Mouse (Mus musculus) heart, adult 18-20 months (tissue): ENCODE measurements around the gene Srebf2. TPM values are rescaled to one million over a fixed set of nuclear protein-coding genes. Genes with fewer than 3 reads are reported as not detected.
A peak's percentile ranks its signal among the peaks of the same experiment; 100 is the strongest.

Source experiments
- DNase-seq, 2 experiments: peaks; one replicate each; pipeline ENCODE4 v3.0.0; 2021 to 2022; ENCODE audit warnings: mixed read lengths in 1 of 2
- total RNA-seq, 2 experiments: library from RNA; stranded (reverse); gene quantifications; 2 replicates each; pipeline ENCODE4 v1.2.3; 2021

The Srebf2 gene
- total RNA-seq, 2 experiments from 2014 or later = 18.2 to 22.1 TPM

DNA sequence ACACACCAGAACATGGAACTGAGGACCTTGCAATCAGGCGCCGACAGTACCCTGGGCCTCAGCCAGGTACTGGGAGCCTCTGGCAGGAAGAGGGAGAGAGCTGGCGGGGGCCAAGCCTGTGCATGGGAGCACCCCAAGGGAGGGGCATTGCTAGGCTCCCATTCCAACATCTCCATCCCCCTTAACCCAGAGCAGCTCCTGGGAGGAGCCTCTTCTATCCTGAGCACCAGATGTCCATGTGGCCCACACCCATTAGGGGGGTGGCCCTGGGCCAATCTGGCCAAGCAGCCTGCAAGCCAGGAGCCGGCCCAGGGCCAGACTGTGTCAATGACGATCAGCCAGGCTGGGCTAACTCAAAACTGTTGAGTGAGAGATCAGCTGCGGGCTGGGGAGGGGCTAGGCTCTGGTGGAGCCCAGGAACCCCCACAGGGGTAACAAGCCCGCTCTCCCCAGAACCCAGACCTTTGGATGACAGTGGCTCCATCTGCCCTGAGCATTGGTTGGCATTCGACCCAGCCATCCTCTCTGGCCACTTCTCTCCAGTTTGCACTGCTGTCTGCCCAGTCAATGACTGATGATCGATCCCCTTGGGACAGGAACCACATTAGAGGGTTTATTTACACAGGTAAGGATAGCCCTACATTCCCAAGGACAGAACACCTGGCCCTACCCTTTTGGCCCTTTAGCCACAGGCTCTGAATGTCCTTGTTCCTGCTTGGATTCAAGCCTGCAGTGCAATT, 59.6 kb downstream of the Srebf2 start:
- DNase-seq = peak; percentile 86 to 87

DNA sequence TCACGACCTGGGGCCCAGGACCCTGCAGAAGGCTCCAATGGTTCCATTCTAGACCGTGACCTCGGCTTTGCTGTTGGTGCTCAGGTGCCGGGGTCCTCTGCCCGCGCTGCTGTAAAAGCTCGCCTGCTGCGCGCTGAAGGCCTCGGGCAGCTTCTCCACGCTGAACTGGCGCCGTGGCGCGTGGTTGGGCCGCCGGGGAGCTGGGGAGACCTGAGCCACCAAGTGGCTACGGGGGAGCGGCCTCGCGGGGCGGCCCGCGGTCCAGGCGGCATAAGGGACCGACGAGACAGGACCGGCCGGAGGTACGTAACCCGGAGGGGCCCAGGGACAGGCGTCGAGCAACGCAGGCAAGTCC, 60.1 kb downstream of the Srebf2 start:
- no peak for DNase-seq

DNA sequence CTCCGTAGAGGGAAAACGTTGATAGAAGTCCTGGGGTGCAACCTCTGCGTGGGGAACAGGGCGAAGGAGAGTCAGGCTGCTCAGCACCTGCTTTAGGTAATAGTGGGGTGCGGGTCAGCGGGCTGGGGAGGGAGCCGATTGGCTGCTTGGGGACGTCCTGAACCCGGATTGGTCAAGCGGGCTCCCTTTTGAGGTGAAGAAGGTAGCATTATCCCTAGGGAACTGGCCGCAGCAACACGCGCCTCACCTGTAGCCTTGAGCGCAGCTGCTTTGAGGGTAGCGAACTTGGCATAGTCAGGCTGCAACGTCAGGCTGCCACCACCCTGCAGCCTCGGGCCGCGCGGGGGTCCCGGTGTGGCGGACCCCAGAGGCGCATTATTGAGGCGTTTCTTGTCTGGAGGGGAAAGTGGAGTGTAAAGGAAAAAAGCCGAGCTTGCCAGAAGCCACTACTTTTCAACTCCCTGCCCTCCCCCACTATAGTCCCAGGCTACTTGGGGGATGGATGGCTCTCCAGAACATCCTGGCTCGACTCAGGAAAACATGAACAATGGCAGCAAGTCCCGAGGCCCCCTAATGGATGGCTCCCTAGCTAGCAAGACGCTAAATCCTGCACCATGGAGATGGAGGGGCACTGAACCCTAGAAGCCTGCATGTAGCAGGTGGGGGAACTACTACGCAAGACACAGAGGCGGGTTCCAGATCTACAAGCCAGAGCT, 60.7 kb downstream of the Srebf2 start:
- no peak for DNase-seq

DNA sequence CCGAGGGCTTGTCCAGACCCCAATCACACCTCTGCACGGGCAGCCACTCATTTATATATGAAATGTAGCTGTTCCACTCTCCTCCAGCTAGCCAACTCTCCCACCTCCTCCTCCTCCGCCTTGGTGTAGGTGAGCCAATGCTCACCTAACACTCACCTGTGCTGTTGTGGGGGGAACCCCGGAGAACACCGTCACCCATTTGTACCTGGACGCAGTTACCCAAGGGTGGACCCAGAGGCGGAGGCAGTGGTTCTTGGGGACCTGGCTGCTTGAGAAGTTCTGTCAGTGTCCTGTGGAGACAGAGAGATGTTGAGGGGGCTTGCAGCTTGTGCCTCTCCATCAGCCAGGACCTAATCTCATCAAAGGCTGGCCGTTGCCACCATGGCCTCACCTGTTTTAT, 61.3 kb downstream of the Srebf2 start:
- no peak for DNase-seq

DNA sequence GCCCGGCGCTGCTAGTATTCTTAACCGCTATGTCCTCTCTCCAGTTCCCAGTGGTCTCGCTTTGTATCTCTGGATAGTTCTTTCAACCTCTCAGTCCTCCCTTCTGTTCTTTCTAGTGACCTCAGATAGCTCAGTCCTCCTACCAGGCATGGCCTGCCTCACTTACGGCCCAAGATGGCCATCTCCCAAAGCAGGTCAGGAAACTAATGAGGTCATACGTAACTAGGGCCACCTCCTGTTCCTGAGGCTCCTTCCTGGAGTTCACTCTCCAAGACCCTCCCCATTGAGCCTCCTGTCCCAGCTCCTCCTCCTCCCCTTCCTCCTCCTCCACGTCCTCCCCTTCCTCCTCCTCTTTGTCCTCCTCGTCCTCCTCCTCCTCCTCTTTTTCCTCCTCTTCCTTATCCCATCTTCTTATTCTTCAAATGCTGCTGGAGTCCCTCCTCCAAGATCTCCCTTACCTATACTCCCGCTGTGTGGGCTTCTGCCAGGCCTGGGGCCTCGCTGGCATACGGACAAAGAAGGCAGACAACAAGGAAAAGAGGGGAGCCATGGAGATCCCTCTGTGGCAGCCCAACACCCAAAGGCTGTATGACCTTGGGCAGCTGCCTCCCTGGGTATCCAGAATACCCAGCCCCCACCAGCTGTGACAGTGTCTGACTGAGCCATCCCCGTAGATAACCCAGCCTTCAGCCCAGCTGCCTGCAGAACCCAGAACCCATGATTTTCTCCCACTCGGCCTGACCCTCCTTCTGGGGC, 62.5 kb downstream of the Srebf2 start:
- no peak for DNase-seq

DNA sequence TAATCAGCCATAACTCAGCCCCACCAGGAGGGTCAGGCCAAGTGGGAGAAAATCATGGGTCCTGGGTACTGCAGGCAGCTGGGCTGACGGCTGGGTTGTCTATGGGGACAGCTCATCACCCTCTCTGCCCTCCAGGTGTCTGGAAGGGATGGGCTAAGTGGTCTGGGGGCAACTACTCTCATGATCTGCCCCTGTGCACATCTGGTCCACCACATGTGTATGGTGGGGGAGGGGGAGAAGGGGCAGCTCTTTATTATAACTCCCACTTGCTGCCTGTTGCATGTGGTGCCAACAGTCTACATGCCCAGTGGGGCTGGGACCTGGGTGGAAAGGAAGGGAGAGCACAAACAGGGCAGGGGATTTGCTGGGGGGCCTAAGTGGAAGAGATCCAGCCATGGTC, 63.8 kb downstream of the Srebf2 start:
- DNase-seq = no peak

DNA sequence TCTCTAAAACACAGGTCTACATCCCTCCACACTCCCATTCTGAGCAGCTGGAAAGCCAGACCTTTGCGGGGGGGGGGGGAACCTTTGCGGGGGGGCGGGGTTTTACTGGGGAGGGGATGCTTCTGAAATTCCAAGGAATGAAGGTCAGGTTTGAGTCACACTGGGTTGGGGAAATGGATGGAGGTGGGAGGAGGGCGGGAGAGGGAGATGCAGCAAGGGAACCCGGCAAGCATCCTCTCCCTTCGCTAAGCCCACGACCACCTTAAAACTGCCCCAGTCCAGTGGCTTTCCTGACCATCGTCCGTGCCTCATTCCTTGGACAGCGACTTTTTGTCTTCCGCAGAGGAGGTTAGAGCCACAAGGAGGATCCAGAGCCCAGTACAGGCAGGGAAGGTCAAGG, 64.3 kb downstream of the Srebf2 start:
- no peak for DNase-seq

DNA sequence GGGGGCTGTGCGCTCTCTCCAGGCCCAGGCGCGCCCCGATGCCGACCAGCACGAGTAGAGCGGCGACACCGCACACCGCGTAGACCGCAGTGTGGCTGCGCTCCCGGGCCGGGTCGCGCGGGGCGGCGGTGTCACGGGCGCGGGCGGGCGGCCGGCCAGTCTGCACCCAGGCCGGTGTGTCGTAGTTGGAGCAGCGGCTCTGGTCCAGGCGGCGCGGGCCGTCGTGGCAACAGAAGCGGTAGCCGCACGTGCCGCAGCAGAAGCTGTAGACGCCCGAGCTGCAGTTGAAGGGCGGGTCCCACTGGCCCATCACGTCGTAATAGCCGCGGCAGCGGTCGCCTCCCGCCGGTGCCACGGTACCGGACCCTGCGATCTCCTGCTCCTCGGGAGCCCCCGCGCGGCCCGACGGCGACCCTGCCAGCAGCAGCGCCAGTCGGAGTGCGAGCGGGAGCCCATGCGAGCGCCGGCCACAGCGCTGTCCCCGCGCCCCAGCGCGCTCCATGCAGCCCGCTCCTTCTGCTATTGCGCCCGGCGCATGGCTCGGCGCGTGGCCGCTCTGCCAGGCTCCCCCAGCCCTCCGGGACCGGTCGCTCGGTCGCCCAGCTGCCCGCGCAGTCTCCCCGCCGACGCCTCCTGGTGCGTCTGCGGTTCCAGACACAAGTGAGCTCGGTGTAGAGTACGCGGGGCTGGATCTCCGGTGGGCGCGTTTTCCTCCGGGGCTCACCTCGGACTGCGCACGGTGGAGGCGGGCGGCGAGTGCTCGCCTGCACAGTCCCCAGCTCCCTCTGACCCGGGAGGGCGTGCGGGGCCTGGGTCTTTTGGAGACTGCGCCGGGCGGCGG, 65.2 kb downstream of the Srebf2 start:
- DNase-seq = no peak

DNA sequence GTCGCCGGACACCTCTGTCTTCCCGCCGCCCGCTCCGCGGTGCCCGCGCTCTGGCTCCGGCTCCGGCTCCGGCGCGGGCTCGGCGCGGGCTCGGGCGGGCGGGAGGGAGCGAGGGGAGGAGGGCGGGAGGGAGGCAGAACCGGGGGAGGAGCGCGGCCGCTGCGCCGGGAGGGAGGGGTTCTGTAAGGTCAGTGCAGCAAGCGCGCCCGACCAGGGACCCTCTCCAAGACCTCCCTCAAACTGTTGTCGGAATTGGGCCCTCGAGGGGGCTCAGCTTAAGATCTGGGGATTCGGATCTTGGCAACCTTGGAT, 65.7 kb downstream of the Srebf2 start, which contains the start of gene Shisa8:
TSS of gene Shisa8 (minus strand) at position 64 of the 312 bp plus-strand sequence.
- no peak for DNase-seq

DNA sequence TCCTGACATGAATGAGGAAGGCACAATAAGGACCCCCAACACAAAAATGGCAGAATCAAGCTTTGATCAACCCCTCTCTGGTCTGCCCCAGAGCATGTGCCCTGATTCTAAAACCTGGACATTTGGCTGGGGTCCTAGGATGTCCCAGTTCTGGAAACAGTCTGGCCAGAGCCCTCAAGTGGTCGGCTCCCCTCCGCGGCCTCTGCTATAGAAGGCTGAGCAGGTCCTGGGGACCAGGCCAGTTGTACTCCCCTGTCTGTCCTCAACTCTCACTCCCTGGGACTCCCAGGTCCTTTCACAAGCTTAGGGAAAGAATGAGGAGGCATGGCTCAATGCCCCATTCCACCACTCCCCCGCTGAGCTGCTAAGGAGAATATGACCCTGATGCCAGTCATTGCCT, 66.2 kb downstream of the Srebf2 start:
- no peak for DNase-seq

DNA sequence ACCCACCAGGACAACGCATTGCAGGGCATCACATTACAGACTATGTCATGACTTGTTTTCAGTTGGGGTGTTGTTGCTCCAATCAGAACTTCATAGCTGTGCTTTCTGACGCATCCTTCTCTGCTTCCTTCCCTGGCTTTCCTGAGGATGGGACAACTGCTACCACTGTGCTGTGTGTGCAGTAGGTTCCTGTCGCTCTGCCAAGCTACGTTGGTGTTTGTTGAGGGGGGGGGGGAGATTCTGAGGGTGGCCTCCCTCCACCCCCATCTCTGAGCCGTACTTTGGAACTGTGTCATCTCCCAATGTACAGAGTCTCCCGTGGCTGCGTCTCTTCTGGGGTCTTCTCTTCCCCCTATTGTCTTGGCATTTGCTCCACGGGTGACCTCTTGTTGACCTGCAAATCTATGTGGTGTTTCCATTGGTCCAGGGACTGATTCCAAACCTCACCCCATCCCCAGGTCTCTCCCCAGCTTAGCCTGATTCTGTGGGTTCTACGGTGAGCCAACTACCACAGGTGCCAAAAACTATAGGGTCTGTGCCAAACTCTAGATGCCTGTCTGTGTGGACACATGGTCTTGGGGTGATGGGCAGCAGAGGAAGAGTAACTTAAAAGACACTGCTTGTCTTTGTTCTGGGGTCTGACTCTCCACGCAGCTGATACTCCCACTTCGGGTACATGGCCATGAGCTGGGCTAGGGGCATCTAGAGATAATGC, 68.5 kb downstream of the Srebf2 start:
- DNase-seq = no peak

DNA sequence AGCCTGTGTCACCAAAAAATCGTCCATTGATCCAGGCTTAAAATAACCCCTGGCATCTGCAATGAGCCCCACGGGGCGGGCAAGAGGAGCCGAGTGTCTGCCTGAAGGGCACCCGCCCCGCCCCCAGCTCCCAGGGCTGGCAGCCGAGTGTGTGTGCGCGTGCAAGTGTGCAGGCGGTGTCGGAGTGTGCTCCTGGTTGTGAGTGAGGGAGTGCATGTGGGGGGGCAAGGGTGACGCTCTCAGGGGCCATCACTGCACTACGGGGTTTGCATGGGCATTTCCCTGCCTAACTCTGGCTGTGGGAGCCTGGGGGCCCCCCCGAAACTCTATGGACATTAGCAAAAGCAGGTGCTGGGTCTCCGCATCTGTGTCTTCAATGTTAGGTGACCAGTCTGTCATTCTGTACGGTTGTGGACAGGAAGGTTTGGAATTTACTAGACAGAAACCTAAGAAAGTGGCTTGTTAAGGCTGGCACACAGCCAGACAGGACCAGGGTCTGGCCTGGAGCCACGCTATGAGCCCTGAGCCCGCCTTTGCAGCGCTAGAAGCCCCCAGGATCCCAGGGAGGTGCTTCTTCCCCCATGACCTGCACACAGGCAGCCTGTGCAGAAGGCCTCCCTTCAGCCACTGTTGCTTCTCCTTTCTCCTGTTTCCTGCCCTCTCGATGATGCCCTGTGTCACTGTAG, 69.3 kb downstream of the Srebf2 start:
- no peak for DNase-seq

DNA sequence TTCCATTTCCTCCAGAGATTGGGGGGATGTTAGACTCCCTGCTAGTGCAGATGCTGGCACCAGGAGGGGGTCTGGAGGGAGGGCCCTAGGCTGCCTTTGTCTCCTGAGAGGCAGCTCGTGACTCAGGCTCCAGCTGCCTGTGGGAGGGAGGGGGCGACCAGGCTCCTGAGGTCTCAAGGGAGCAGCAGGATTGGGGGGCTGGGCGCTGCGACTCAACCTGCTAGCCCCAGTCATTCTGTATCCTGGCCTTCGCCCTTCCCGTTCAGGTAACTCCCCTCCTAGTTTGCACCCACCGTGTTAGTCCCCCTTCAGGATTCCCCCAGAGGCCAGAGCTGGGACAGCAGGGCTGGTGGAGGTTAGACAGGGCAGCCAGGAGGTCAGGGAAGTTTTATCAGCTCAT, 70.1 kb downstream of the Srebf2 start:
- no peak for DNase-seq

DNA sequence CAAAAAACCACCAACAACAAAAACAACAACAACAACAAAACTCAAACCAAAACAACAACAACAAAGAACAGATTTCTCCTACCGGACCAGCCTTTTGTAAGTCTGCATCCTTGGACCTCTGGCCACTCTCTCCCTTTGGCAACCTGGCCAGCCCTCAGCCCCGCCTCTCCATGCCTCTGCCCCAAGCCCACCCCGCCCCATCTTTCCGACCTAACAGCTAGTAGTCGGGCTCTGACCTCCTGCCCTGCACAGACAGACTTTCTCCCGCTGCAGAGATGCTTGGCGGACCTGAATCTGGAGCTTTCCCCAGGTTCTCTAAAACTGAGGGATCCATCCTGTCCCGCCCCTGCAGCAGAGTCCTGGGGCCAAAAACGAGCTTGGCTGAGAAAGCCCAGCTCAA, 71.0 kb downstream of the Srebf2 start:
- no peak for DNase-seq

DNA sequence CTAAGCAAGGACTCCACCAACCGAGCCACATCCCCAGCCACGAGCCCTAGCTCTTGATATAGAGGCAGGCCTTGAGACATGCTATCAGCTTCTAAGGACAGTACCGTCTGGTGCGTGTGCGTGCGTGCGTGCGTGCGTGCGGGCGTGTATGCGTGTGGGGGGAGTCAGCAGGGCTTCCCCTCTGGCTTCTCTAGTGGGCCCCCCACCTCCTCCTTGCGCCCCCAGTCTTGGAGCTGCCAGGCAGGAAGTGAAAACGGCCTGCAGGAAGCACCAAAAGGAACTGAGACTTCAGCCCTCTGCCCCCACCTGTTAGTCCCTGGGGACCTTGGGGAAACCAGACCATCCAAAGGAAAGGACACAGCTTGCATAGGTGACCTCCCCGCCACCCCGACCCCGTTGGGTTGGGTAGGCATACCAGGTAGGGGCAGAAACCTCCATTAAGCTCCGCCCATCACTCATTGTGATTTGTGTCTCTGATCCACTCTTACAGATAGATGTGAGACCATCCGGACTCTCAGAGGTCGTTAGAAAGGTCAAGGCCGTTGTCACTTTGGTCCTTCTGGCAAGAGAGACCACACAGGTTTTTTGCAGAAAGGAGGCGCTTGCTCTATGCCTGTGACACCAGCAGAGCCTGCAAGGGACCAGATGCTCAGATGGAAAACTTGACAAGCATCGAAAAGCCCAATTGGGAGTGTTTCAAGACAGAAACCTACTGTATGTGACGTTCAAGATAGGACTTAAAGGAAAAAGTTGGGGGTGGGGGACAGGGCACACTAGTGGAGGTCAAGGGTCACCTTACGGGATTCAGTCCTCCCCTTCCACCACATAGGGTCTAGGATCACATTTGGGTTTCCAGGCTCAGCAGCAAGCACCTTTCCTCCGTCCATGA, 72.0 kb downstream of the Srebf2 start:
- DNase-seq = peak in 1 of 2 experiments; percentile 49

DNA sequence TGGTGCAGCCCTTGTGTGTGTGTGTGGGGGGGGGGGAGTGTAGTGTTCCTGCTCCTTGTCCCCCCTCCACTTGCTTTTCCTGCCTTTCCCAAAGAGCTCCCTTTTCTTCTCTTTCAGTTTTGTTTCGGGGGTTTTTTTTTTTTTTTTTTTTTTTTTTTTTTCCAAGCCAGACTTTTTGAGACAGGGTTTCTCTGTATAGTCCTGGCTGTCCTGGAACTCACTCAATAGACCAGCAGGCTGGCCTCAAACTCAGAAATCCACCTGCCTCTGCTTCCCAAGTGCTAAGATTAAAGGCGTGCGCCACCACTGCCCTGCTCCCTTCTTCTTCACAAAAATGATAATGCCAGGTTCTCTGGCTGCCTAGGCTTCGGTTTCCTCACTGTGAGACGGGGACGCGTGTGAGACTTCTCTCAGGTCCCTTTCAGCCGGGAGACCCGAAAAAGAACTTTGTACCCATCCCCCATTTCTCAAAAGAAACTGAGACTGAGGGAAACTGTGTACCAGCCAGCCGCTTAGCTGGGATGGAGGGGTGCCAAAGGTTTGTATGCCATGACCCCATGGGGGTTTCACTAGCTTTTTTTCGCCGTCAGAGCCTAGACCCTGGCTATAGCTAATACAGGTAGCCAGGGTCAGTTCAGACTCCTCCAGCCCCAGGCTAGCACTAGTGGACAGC, 73.2 kb downstream of the Srebf2 start:
- DNase-seq = no peak

DNA sequence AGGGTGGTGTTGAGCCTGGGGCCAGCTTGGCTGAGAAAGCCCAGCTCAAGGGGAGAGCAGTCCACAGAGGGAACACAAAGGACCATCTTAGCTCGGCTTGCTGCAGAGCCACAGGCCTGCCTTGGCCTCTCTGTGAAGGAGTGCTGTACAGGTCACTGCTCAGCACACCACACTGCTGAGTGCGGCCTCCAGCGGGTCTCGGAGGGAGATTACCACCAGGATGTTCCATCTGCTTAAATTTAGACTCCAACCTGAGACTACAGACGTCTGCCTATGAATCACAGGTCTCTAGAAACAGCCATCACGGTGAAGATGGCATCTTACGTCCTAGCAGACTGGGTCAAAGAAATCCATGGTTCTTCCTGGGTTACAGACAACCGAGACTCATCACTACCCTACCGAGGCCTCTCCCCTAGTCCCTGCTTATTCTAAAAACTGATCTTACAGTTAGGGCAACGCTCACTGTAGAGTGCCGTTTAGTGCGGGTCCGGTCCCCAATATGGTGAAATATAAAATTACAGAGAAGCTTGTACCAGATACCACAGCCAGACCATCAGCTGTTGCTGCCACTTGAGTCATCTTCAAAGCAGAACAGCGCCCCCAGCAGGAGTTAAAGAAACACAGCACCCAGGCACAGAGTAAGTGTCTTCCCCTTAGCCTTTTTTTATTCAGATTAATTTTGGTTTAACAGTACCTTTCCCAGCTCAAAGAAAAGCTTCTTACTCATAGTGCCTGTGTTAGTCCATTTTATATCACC, 74.3 kb downstream of the Srebf2 start:
- DNase-seq = no peak

DNA sequence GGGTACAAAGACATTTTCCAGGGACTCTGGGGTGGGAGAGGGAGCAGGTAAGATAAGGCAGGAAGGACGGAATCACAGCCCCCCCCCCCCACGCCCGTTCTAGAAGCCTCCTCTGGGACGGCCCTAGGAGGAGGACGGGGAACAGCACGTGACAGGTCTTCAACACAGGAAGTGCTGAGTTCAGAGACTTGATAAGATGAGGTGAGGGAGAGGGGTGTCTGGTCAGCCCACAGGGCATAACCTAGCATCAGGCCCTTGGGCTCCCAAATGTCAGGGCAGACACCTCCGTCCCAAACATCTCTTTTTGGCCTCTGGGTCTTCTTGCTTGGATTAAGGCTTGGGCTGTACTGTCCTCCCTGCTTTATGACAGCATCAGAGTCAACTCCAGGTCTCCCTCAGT, 76.3 kb downstream of the Srebf2 start:
- DNase-seq = no peak
